Mouse (Mus musculus) C2C12 (cell line): ENCODE data around the gene Lgals12. TPM values are rescaled to one million over a fixed set of nuclear protein-coding genes. Genes with fewer than 3 reads are reported as not detected.

Experiments
- H3K27me3 ChIP-seq: one replicate; pipeline ENCODE4 v1.6.1; 2011; ENCODE audit not compliant: control insufficient read depth, insufficient read depth, insufficient read length
- H3K36me3 ChIP-seq: one replicate; pipeline ENCODE4 v1.6.1; 2011; ENCODE audit not compliant: control insufficient read depth, insufficient read depth
- H3K4me3 ChIP-seq: one replicate; pipeline ENCODE4 v1.5.1; 2011; ENCODE audit warnings: mild to moderate bottlenecking, control low read depth; ENCODE audit not compliant: poor library complexity, insufficient read depth, severe bottlenecking
- H3K79me2 ChIP-seq: one replicate; pipeline ENCODE4 v1.6.1; 2011; ENCODE audit not compliant: control insufficient read depth, insufficient read depth
- H3K79me3 ChIP-seq: one replicate; pipeline ENCODE4 v1.6.1; 2011; ENCODE audit warnings: low read depth, control low read depth
- H3ac ChIP-seq: one replicate; pipeline ENCODE3; 2011; ENCODE audit warnings: low read depth; ENCODE audit not compliant: control insufficient read depth, insufficient read length
- CEBPB ChIP-seq: IDR thresholded peaks from one replicate; pipeline ENCODE4 v1.6.1; 2011; ENCODE audit warnings: low read depth, mild to moderate bottlenecking, control low read depth, moderate library complexity
- CTCF ChIP-seq: IDR thresholded peaks from one replicate; pipeline ENCODE4 v1.5.1; 2011; ENCODE audit not compliant: control insufficient read depth, insufficient read depth, insufficient read length
- FOSL1 ChIP-seq: IDR thresholded peaks from one replicate; pipeline ENCODE4 v1.8.0; 2011; ENCODE audit warnings: mild to moderate bottlenecking, low read length; ENCODE audit not compliant: poor library complexity, insufficient read depth, severe bottlenecking
- MAX ChIP-seq: IDR thresholded peaks from one replicate; pipeline ENCODE4 v1.6.1; 2011; ENCODE audit warnings: mild to moderate bottlenecking, control low read depth
- MYOD1 ChIP-seq: IDR thresholded peaks from one replicate; pipeline ENCODE4 v1.6.1; 2011; ENCODE audit warnings: low read depth; ENCODE audit not compliant: control insufficient read depth, insufficient read length
- MYOG ChIP-seq: IDR thresholded peaks from one replicate; pipeline ENCODE4 v1.6.1; 2011; ENCODE audit not compliant: control insufficient read depth, insufficient read length; ENCODE audit errors: extremely low read depth
- USF1 ChIP-seq: IDR thresholded peaks from one replicate; pipeline ENCODE4 v1.6.1; 2011; ENCODE audit warnings: low read depth, mild to moderate bottlenecking, control low read depth, moderate library complexity
- long read RNA-seq, 2 experiments: library from polyadenylated mRNA; unstranded; transcript quantifications; one replicate each; pipeline ENCODE4 v2.0.0; 2019 to 2020
- polyA plus RNA-seq: library from polyadenylated mRNA; unstranded; fragments of >200 nt; fragmentation: generic; extraction: Trizol; gene quantifications from one replicate; pipeline ENCODE4 v1.2.1, GENCODE M21; 2012; ENCODE audit warnings: missing spikeins

The Lgals12 gene
- polyA plus RNA-seq: not detected
- long read RNA-seq, experiment 1: 0 reads
- long read RNA-seq, experiment 2: 0 reads

DNA sequence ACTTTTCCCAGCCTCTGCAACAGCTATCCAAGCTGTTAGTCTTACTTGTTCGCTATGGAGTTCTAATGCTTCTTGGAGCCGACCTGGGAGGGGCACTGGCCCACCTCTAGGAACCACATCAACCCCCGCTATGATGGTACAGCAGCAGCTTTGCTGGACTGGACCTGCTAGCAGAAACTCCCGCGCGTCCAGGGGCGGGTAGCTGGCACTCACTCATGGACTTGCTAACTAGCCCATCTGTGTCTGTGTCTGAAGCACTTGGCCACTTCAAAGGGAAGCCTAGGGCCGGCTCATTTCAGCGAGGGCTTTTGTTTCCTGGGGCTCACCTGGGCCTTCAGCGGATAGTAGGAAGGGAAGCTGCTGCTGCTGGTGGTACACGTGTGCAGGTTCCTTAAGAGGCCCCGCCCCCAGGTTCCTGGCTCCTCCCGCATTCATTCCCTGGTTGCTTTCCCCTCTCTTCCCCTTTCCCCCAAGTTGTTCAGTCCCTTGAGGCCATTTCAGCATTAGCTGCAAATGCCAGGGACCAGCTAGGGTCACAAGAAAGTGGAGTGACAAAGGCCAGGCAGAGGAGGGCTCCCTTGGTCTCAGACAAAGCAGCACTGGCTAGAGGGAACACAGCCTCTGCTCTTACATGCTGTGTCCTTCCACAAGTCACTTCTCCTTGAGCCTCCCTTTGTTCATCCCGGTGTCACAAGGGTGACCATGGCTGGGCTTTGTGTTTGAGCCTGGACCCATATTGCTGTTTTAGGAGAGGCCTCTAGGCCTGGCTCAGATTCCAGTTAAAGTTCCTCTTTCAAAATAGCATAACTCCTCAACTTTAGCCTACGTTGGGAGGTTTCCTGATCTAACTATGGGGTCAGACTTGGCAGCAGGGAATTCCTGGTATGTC is at the start of gene Lgals12:
TSS of gene Lgals12 (minus strand) at position 393 of the 889 bp plus-strand sequence.
- TF ChIP-seq CTCF: no peak
- no peak for TF ChIP-seq USF1
- no peak for TF ChIP-seq FOSL1
- TF ChIP-seq MYOD1: no peak
- no peak for TF ChIP-seq MYOG
- TF ChIP-seq MAX: no peak
- TF ChIP-seq CEBPB: no peak
- Histone ChIP-seq H3K4me3 (no peak within 1 kb of the TSS), H3K79me3 (no peaks in the 10 kb centered on the region), H3K36me3 (no peaks in the 10 kb centered on the region), H3K27me3 (no peaks in the 10 kb centered on the region), H3ac (no peak within 1 kb of the TSS), H3K79me2 (no peaks in the 10 kb centered on the region)

DNA sequence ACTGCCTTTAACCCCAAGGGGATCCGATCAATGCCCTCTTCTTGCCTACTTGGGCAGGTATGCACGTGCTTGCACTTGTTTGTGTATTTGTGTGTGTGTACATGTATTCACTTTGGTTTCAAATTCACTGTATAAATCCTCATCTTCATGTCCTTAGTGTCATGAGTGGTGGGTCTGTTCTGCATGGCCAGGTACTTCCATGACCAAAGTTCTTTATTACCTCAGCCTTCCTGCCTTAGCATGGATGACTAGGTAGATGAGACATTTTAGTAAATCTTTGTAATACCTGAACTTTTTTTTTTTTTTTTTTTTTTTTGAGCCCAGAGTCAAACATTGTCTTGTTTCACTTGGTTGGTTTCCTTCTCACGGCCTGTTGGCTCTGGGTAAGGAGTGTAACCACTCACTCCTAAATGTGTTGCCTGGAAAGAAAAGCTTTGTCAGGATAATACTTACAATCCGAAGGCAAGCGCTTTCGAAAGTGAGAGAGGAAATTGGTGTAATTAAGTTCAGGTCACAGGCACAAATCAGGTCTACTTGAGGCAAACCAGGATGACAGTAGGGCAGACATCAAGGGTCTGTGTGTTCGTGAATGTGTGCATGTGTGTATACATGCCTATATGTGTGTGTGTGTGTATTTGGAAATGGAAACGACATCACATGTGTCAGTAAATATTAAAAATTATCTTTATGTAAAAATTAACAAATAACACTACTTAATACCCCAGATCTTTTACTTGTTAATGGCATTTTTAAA is 42.1 kb upstream of the Lgals12 start:
- no peaks in the 10 kb centered on the region for H3K79me3 ChIP-seq
- H3K36me3 ChIP-seq: no peaks in the 10 kb centered on the region
- H3K27me3 ChIP-seq: peaks cover 6% of the 10 kb centered on the region
- no peaks in the 10 kb centered on the region for H3K79me2 ChIP-seq
- no peak for TF ChIP-seq FOSL1
- TF ChIP-seq MAX: no peak
- TF ChIP-seq CTCF: no peak
- no peak for TF ChIP-seq CEBPB
- TF ChIP-seq USF1: no peak
- no peak for TF ChIP-seq MYOG
- no peak for TF ChIP-seq MYOD1
- H3K4me3 ChIP-seq: no peak overlapping the region
- no peak overlapping the region for H3ac ChIP-seq

DNA sequence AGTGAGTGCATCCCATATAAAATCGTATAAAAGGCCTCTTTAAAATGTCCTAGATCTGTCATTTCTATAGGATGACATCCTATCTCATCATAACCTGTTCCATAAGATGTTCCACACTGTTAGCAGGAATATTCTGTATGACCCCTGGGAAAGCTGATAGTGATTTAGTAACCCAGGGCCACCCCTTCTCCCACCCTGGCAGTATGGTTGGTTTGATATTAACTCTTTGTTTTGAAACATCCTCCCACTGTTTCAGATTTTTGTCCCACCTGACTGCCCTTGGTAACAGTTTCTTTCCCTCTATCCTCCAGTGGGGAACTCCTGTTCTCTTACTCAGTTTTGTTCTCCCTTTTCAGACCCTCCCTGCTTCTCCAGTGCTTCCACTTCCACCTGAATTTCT is 26.8 kb upstream of the Lgals12 start:
- Histone ChIP-seq H3K27me3 (peaks cover 2% of the 10 kb centered on the region), H3K4me3 (no peak overlapping the region), H3K36me3 (no peaks in the 10 kb centered on the region), H3ac (no peak overlapping the region), H3K79me3 (no peaks in the 10 kb centered on the region), H3K79me2 (no peaks in the 10 kb centered on the region)
- no peak for TF ChIP-seq MAX
- no peak for TF ChIP-seq FOSL1
- no peak for TF ChIP-seq CTCF
- TF ChIP-seq CEBPB: no peak
- TF ChIP-seq MYOG: no peak
- no peak for TF ChIP-seq USF1
- TF ChIP-seq MYOD1: no peak

DNA sequence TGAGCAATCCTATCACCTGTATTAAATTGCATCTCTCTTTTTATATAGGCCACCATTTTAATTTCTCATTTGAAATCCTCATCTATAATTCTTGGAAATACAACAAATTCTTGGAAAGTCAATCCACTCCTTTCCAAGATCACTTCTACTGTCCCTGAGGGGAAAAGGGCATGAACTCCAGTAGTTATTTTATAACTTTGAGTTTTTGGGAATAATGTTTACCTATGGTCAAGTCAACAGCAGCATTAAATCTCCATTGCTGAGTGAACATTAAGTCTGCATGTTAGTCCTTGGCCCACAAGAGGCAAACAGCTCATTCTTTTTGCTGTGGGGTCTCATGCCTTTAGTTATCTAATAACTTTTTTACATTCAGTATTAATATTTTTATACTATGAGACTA is 26.0 kb upstream of the Lgals12 start:
- Histone ChIP-seq H3K79me2 (no peaks in the 10 kb centered on the region), H3K79me3 (no peaks in the 10 kb centered on the region), H3ac (no peak overlapping the region), H3K36me3 (no peaks in the 10 kb centered on the region), H3K27me3 (no peaks in the 10 kb centered on the region), H3K4me3 (no peak overlapping the region)
- TF ChIP-seq MAX: no peak
- TF ChIP-seq USF1: no peak
- TF ChIP-seq MYOD1: no peak
- no peak for TF ChIP-seq CTCF
- TF ChIP-seq CEBPB: no peak
- no peak for TF ChIP-seq MYOG
- no peak for TF ChIP-seq FOSL1

DNA sequence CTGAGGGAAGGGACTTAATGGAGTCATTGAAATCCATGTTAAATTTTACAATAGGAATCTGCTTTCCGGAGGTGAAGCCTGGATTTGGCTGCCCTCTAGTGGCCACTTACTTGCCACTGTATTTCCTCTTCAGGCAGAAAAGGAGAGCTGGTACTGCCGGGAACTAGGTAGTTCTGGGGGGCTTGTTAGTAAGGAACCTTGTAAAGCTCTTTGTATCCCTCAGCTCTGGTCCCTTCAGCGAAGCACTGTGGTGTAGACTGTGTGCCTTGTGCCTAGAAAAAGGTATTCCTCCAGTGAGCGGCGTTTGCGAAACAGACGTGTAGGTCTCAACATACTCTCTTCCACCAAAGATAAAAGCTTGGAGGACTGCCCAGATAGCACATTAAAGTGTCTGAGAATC is 10.7 kb upstream of the Lgals12 start:
- Histone ChIP-seq H3ac (no peak overlapping the region), H3K27me3 (peaks cover 18% of the 10 kb centered on the region), H3K79me2 (no peaks in the 10 kb centered on the region), H3K36me3 (no peaks in the 10 kb centered on the region), H3K79me3 (no peaks in the 10 kb centered on the region), H3K4me3 (no peak overlapping the region)
- TF ChIP-seq USF1 (no peak), CTCF (peak; percentile 12)
